Mouse (Mus musculus) layer of hippocampus, adult 9-11 months (tissue): ENCODE results near the gene Msrb2.

ENCODE experiments used
- DNase-seq: peaks from one replicate; pipeline ENCODE4 v3.0.0; 2022

Msrb2 gene

GRCm38 (mm10) chr2:19371390-19372158, at the start of gene Msrb2:
Gene Msrb2, plus strand, starts transcription at chr2:19371440.
- DNase-seq, result peak; percentile 63

DNA sequence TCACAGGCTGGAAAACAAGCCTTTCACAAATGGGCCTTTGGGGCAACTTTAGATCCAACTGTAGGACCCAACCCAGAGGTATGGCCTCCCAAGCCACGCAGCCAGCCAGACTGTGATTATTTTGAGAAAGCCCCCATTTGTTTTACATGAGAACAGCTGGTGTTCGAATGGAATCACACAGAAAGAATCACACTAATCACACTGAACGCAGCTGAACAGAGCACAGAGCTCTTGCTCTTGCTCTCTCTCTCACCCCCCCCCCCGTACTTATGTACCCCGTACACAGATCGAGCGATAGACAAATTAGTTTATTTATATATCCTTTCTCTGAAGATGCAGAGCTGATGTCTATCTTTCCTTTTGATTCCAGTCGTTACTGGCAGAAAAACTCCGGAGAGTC, 48.8 kb upstream of the Msrb2 start:
- DNase-seq, result no peak

DNA sequence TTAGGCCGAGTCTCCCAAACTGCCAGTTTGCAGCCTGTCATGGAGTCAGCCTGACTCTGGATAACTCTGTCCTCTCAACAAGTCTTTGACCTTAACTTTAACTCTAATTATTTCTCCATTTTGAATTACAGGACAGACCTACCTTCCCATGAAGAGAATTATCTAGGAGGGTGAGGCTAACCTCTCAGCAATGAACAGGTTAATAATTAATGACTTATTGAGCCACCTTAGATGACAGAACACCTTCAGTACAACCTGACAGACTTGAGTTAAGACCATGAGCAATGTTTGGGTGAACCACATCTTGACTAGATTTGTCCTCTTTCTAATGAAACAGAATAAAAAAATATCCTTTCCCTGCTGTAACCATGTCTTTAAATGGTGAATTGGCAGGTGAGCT, 44.9 kb upstream of the Msrb2 start:
- DNase-seq, result no peak

DNA sequence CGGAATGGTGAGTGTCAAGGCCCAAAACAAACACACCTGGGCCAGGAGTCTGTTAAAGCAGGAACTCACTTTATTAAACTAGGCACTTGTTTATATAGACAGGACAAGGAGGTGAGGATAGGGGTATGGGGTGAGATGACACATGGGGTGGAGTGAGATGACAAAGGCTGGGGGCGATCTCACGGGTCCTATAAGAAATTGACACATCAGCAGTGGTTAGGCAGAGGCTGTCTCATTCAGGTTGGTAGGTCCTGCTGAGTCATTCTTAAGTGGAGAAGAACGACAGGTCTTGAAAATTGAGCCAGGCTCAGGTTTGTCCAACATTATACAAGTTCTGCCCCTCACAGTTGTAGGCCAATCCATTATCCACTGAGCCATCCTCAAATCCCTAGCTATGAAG, 43.4 kb upstream of the Msrb2 start:
- DNase-seq, result no peak

DNA sequence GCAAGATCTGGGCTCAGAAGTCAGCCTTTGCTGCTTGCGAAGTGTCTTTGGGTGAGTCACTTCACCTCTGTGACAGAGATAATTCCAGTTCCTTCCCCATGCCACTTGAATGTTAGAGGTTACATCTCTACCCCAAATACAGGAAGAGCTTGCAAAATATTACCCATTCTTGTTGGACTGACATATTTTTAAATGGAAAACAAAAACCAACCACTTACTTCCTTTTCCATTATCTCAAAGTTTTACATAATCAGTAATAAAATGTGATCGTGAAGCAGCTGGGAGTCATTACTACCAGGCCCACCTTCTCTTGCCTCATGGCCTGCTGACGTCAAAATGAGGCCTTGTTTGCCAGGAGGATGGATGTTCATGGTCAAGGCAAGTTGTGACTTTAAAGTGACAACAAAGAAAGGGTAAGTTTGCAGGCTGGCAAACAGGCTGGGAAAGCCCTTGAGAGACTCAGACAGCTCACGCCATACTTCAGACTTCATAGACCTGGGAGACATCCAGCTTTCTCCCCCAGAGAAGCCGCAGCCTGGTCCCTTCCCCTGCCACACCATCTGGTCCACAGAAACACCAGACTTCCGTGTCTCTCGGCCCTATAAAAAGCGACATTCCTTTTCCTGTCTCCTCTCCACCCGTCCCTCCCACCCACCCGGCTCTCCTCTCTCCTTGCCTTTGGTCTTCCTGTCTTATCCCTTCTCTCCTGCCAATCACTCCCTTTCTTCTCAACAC, 27.2 kb upstream of the Msrb2 start:
- peak; percentile 79 for DNase-seq

DNA sequence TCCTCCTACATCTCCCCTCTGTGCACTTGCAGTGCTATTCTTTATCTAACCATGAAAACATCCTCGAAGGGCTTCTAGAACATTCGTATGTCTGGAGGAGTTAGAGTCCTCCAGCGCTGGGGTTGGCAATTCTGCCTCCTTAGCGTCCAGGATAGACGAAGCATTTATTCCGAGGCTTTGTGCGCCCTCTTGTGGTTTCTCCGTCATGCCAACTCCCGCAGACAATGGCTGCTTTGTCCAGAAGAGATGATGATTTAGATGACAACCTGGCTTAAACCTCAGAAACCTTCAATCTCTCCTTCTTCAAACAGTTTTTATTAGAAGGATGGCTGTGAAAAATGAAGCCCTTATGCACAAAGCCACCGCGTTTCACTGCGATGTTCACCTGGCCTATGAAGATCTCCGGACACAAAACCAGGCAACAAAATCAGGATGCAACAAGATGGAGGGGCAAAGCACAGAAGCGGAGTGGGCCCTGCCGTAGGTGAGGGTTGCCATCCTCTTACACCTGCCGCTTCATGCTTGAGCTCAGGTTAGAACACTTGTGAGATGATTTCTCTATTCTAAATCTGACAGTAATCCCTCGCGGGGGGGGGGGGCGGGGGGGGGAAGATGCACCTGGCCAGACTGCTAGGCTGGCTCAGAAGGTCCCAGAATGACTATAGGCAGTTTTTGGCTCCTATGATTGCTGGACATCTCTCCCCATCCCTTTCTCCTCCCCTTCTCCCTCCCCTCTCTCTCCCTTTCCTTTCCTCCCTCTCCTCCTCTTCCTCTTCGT, 26.4 kb upstream of the Msrb2 start:
- DNase-seq, result peak; percentile 89

GRCm38 (mm10) chr2:19345414-19345964, 25.8 kb upstream of the Msrb2 start:
- DNase-seq, result no peak

GRCm38 (mm10) chr2:19348454-19348853, 22.8 kb upstream of the Msrb2 start:
- no peak for DNase-seq

DNA sequence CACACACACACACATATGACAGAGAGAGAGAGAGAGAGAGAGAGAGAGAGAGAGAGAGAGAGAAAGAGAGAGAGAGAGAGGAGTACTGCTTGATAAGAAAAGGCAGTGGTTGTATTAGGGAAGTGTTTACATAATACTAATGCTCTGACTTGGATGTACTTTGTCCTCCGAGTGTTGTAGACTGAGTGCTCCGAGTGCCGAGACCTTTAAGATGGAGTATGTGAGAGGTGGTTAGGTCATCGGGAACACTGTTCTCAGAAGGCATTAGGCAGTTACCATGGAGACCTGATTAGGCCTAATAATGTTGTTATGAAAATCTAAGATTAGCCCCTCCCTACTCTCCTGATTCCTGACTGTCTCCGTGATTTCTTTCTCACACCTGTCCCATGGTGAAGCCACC, 21.1 kb upstream of the Msrb2 start:
- DNase-seq, result no peak

DNA sequence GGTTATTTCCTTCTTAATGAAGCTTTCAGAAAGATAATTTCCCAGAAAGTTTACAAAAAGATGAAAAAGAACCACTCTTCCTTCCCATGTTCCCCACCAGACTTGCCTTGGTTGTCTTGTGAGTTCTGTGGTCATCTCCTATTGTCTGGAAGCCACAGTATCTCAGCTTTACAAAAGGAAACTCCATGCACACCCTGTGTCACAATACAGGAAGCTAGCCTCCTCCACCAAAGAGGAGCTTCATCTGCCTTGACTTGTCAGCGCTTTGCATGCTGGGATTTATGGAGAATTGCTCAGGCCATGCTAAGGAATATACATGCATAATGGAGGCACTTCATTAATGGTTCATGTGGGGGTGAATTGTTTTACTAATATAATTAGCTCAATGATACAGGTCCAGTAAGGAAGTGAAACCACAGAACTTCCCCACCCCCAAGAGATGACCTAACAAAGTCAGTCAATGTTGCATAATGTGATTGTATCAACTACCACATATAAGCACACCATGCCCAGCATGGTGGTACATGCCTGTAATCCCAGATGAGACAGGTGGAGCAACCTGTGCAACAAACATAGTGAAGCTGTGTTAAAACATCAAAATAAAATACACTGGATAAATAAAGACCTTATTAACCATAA, 19.5 kb upstream of the Msrb2 start:
- DNase-seq, result peak; percentile 63

- no peak for DNase-seq
These were observed 18.1 kb upstream of the Msrb2 start for GRCm38 (mm10) chr2:19353158-19353557.

- DNase-seq, result no peak
These were observed 8.4 kb upstream of the Msrb2 start for GRCm38 (mm10) chr2:19362880-19363279.

DNA sequence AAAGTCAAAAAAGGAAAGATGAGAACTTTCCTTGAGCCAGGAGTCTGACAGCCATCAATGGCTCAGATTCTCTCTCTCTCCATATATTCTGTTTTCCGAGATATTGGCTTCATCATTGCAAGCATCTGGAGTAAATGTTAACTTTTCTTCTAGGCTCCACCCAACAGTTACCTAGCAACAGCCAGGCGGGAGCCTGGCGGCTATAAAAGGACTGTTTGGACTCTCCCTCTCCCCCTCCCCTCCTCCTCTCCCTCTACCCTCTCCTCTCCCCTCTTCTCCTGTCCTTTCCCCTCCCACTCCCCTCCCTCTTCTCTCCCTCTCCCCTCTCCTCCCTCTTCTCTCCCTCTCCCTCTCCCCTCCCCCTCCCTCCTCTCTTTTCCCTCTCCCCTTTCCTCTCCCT, 4.8 kb upstream of the Msrb2 start:
- no peak for DNase-seq

DNA sequence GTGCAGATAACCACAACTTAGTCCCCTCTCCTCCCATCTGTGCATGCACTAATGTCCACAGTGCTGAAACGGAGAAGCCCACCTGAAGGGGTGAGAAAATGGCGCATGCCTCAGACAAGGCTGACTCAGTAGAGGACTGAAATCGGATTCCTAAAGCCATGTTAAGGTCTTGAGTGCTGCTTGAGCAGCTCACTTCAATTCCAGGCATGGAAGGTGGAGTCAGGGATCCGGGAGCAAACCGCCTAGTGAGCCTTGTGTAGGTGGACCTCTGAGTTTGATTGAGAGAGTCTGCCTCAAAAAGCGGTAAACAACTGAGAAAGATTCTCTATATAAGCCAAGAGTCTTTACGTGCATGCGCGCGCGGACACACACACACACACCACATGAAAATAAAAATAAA, 4.1 kb upstream of the Msrb2 start:
- DNase-seq, result no peak

- DNase-seq, result no peak
These were observed 2.5 kb downstream of the Msrb2 start for GRCm38 (mm10) chr2:19373695-19374094.

DNA sequence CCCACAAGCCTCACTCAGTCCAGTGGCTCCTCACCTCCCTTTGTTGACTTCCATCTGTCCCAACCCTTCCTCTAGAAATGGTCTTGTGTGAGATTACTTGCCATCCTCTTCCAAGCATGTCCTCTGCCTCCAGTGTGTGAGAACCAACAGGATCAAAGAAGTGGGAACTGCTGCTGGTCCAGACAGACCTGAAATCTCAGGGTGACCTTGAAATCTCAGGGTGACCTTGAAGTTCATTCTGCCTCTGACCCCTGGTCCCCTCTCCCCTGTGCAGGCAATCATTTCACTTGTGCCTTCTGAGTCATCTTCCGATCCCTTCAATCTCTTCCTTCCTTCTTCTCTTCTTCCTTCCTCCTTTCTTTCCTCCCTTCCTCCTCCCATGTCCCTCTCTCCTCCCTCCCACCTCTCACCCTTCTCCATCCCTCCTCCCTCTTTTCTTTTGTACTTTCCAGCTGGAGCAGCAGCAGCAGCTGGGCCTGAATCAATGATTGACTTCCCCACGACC, 9.3 kb downstream of the Msrb2 start:
- DNase-seq, result no peak

DNA sequence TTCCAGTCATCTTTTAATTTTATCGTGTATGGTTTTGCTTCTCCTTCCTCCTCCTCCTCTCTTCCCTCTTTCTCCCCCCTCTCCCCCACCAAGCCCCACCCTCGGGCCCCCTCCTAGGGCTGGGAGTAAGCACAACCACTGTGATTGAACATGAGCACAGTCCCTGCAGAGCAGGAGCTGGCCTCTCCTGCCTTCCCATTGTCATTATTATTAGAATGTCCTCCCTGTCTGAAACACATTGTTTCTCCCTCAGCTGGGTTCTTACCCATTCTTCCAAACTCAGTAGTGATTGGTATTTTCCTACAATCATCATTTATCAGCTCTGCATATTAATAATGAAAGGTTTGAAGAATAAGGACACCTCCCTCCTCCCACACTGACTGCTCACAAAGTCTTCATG, 9.7 kb downstream of the Msrb2 start:
- no peak for DNase-seq

DNA sequence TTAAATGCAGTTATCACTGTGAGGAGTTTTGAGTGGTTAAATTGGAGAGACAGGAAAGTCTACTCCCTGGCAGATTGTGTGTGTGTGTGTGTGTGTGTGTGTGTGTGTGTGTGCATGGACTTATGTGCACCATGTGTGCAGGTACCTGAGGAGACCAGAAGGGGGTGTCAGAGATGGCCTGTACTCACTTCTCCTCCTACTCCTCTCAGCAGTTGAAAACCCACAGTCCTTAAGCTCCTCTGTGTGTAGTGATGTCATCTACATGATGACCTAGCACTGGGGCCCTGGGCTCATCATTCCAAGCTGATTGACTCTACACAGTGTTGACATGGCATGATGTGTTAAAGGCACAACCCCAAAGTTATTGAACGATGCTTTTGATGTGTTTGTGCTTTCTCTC, 11.0 kb downstream of the Msrb2 start:
- no peak for DNase-seq

- DNase-seq, result no peak
These were observed 11.8 kb downstream of the Msrb2 start for GRCm38 (mm10) chr2:19383006-19383405.

DNA sequence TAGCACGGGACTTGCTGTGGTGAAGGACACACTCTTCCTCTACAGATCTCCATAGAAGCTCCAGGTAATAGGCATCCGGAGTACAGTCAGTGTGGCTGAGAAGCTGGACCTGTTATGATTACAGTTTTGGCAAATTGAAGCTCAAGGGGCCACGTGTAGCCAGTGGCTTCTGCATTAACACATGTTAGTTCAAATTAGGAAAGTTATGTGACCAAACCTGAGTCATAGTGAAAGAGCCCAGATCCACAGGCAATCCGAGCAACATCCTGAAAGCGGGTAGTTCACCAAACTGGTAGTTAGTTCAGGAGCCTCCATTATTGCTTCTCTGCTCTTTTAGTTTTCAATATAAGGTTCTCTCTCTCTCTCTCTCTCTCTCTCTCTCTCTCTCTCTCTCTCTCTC, 14.5 kb downstream of the Msrb2 start:
- DNase-seq, result no peak

DNA sequence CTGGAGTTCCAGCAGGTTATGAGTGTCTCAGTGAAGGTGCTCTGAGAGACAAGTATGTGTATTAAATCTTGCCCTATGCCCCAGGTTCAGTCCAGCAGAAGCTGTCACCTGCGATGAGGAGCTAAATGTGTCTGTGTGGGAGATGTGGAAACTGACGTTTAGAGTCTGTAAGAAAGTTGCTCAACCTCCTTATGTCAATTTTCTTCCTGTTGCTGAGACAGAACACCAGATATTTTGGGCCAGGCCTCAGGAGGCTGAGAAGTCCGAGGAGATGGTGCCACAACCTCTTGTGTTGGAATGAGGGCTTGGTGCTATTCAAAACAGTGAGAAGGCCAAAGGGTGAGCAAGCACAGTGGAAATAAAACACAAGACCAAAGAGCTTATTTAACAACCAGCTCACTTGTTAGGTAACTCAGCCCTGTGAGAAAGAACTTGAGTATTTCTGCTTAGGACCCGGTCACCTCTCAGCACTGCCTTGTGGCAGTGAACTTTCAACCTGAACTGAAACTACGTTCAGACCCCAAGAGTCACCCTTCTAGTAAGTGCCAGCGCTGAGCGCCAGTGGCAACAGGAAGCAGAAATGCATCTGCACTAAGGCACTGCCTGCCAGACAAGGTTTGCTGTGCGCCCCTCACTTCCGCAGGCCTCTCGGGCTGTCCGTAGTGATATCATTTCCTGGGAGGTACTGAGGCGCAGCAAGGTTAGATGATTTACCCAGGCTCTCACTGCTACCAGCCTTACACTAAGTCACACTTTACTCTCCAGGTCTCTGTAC, 17.3 kb downstream of the Msrb2 start:
- peak; percentile 30 for DNase-seq
